Mouse (Mus musculus) layer of hippocampus, adult 9-11 months (tissue): ENCODE results near the gene Mtnr1a.
"Not testable (repeated sequence)": the region's sequence is repeated elsewhere in the genome, so short reads cannot be mapped to it uniquely, and the experiment has no call there.

Experiments
- DNase-seq: peaks from one replicate; pipeline ENCODE4 v3.0.0; 2022

Mtnr1a gene

DNA sequence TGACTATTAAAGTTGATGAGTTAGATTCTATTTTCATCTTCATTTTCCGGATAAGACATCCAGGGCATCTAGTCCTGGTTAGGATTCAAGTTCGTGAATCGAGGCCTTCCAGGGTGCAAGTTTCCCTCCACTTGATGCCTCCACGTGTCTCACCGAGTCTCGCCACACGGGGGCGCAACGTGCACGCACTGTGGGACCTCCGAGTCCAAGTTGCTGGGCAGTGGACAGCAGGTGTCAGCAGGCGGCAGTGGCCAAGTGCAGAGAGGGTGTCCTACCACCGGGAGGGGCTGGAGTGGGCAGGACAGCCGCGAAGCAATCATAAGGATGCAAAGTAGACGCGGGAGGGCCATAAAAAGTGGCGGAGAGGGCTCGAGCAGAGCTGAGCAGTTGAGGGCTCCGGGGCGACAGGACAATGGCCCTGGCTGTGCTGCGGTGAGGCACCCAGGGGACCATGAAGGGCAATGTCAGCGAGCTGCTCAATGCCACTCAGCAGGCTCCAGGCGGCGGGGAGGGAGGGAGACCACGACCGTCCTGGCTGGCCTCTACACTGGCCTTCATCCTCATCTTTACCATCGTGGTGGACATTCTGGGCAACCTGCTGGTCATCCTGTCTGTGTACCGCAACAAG lies at the start of gene Mtnr1a:
Gene Mtnr1a, plus strand, starts transcription at position 379 of the 628 bp plus-strand sequence.
- peak; percentile 69 for DNase-seq

DNA sequence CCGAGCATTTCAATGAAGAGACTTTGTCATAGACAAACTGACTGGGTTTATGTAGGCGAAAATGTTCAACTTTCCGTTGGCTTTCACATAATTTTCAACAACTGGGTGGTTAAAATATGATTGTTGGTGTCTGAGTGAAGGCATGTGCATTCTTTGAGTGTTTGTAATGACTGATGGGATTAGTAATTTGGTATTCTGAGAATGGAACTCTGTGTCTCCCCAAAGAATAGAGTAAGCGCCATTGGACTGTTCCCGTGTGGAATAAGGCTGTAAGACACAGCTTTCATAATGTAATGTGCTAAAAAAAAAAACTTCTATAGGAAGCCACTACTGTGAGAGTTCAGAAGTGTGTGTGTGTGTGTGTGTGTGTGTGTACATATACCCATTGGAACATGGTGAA lies 49.7 kb upstream of the Mtnr1a start:
- DNase-seq: no peak

DNA sequence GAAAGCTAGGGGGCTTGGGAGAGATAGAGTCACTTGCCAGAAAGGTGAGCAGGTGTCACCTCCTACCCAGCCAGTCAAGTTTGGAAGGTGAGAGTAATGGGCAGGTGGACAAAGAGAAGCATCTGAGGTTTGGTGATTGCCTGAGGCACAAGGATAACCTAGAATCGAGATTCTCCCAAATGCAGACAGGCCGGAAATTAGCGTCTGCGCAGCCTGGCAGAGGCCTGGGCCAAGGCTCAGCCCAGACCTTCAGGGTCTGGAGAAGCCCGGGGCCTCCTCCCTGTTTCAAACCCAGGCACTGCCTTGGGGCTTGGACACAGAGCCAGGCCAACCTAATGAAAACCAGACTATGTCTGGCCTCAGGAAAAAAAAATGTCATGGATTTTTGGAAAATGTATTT lies 47.8 kb upstream of the Mtnr1a start:
- no peak for DNase-seq

DNA sequence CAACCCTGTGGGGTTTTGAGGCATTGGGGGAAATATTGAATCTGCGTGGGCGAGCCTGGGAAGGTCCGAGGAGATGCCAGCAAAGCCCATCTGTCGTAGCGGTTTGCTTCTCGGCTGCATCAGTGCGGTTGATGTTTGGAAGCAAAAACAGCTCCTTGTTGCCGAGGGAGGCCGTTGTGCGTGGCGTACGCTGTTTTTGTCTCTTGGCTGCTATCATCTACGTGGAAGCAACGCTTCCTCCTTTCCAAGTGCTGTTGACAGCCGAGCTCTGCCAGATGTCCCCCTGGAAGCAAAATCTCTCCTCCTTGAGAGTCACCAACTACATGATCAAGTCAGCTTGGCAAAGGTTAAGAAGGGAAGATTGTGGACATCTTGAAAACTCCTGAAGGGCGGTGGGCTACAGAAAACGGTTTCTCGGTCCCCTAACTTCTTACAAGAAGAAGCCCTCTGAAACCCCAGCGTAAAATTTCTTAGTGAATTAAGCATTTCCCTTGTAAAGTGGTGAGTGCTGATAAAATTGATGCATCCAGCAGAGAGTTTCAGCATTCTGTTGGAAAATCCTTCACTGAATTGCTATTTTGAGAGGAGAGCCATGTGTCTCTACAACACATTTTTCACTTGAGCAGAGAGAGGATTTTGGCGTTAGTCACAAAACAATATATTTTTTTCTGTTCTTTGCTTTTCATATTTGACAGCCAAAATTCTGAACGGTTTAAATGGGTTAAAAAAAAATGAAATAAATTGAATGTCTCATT lies 46.8 kb upstream of the Mtnr1a start:
- DNase-seq: peak; percentile 86

DNA sequence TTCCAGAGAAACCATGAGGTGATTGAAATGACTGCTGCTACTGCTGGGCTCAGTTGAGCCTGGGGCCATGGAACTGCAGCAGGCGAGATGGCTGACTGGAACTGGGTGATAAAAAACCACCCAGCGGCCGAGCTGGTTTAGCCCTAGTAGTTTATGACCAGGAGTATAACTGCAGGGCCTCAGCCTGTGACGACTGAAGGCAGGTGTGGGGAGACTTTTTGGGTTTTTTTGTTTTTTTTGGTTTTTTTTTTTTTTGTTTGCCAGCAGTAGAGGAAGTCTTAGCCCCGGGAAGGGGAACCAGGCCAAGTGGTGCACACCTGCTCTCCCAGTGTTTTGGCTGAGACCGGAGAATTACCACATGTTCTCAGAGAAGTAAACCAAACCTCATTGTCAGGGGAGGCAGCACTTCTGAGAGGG lies 40.8 kb upstream of the Mtnr1a start:
- no peak for DNase-seq

DNA sequence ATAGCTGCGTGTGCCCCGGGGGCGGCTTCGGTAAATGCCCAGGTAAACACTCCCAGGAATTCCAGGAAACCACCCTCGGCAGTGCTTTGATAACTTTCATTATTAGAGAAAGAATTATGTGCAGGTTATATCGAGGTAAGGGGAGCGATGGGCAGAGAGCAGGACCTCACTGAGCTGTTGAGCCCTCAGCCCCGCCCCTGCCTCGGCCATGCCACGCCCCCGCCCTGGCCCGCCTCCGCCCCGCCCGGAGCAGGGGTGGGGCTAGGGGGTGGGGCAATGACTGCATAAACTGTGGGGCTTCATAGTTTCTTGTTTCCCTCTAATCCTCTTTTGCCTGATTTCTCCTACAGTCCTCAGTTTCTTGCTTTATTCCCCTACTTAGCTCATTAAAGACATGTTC lies 30.6 kb upstream of the Mtnr1a start:
- no peak for DNase-seq

DNA sequence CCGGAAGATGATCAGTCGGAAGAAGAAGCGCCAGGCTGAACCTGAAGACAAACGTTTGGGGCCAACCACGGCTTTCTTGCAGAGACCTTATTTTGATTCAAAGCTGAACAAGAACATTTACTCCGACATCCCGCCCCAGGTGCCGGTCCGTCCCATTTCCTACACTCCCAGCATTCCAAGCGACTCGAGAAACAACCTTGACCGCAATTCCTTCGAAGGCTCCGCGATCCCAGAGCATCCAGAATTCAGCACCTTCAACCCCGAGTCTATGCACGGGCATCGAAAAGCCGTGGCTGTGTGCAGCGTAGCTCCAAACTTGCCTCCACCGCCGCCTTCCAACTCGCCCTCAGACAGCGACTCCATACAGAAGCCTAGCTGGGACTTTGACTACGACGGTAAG lies 24.8 kb upstream of the Mtnr1a start:
- DNase-seq: no peak

DNA sequence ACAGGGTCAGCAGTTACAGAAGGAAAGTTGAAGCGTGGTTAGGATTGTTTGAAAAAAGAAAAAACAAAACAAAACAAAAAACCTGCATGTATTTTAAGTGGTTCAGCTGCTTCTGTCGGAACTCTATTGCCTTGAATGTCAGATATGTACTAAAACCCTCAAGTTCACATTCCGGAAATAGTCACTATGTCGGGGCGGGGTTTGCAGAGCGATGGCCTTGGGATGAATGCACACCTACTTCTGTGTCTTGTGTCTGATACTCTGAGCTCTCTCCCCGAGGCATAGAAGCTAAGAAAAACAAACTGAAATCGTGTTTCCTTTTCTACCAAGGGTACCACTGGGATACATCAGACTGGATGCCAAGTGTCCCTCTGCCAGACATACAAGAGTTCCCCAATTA lies 18.5 kb upstream of the Mtnr1a start:
- no peak for DNase-seq

DNA sequence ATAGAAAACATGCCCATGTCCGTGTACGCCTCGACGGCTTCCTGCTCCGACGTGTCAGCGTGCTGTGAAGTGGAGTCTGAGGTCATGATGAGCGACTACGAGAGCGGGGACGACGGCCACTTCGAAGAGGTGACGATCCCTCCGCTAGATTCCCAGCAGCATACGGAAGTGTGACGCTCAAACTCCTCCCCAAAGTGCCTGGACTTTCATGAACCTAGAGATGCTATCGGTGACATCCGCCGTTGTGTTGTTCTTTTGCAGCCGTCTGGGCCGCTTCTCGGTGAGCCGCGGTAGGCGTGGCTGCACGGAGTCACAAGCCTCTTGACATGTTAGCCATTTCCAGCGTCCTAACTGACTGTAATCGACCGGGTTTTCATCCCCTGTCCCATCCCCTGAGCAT lies 17.7 kb upstream of the Mtnr1a start:
- no peak for DNase-seq

DNA sequence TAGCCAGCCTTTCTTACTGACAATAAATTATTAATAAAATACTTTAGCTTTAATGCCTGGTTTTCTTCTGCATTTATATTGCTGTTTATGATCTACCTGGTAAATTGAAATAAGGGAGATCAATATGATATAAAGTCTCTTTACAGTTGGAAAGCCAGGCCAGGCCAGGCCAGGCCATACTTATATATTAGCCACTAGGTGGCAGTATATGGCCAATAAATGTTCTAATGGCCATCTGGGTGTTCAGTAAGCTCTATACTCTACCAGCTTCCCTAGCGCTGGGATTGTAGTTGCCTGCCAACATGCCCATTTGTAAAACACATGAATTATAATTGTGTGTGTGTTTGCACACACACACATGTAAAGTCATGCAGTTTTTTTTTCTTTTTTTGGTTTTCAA lies 16.7 kb upstream of the Mtnr1a start:
- no peak for DNase-seq

DNA sequence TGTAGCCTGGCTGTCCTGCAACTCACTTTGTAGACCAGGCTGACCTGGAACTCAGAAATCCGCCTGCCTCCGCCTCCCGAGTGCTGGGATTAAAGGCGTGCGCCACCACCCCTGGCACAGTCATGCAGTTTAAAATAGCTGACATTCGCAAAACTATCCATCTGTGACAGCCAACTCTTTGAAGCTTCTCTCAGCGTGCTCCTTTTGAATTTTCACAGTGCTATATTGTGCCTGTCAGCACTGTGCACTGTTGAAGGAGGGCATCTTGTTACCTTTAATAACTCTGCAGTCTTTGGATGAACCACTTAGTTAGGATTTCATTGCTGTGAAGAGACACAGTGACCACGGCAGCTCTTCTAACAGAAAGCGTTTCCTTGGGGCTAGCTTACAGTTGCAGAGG lies 16.3 kb upstream of the Mtnr1a start:
- no peak for DNase-seq

DNA sequence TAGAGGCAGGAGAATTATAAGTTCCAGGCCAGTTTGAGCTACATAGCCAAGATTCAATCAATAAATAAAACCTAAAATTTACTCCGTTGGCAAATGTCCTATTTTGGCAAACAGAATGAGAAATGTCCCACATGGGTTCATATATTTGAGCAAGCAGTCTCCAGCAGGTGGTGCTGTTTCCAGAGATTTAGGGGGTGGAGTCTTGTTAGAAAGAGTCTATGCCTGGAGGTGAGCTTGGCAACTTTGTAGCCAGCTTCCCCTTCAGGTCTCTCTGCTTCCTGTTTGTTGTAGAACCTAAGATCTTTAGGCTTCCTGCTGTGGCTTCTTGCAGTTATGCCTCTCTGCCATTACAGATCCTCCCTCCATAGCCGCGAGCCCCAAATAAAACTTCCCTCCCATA lies 13.4 kb upstream of the Mtnr1a start:
- DNase-seq: no peak

DNA sequence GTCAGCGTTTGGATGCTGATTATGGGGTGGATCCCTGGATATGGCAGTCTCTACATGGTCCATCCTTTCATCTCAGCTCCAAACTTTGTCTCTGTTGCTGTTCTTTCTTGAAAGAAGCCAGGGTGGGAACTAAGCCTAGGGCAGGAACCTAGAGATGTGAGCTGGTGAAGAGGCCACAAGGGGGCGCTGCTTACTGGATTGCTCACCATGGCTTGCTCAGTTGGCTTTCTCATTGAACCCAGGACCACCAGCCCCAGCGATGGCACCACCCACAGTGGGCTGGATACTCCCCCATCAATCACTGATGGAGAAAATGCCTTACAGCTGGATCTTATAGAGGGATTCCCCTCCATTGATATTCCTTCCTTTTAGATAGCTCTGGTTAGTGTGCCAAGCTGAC lies 12.1 kb upstream of the Mtnr1a start:
- no peak for DNase-seq

DNA sequence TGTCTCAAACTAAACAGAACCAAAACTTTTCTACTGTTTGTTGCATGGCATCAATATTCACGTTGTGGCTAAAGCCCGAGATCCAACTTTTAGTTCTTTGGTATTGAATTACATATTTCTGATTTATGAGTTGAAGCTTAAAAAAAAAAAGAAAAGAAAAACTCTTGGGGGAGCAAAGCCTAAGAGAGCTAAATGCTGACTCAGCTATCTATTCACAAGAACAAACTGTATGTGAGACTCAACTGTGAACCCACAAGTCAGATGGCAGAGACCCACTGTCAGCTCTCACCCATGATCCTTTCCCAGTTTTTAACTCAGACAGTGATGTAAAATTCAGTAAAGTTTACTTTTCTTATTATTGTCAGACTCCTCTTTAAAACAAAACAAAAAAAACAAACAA lies 8.9 kb upstream of the Mtnr1a start:
- no peak for DNase-seq

DNA sequence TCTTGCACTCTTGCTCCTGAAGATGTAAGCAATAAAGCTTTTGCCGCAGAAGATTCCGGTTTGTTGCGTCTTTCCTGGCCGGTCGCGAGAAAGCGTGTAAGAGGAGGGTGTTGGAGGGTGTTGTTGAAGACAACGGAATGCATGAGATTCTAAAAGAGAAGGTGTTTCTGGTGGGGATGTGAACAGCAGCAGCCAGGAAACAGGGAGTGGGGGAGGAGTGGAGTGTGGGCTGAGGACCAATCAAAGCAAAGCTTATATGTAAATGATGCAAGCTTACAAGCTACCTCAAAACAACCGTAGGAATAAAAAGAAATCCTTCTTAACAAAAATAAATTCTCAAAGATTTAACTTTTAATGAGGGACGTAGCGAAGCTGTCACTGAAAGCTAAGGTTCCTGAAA lies 6.6 kb upstream of the Mtnr1a start:
- no peak for DNase-seq

DNA sequence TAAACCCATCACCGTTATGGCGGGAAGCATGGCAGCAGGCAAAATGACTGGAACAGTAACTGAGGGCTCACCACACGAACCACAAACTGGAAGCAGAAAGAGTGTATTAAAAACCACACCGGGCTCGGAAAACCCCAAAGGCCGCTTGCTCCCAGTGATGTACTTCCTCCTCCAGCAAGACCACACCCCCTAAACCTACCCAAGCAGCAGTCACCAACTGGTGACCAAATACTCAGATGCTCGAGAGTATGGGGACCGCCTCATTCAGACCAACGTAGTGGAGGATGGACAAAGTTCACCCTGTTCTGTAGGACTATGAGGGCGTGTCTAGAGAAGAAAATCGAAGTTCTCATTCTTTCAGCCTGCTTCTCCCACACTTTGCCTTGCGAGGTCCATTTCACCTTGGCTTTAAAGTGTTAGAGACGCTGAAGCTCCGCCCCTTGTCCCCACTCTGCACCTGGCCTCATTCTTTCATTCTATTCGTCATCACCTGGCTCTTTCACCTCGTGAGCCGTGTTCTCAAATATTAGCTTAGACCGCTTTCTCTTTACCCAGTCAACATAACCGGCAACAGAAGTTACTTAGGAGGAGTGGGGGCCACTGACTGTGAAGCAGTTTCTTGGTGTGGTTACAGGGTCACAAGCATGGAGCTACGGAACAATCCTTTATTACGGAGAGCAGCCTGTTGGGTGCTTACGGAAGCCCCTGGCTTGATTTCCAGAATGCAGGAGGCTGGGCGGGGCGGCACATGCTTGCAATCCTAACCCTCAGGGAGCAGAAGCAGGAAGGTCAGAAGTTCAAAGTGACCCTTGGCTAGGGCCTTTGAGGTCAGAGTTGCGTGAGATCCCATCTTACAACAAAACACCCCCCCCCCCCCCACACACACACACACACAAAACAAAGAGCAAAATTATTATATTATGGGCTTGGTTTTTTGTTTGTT lies 5.7 kb upstream of the Mtnr1a start:
- no peak for DNase-seq

DNA sequence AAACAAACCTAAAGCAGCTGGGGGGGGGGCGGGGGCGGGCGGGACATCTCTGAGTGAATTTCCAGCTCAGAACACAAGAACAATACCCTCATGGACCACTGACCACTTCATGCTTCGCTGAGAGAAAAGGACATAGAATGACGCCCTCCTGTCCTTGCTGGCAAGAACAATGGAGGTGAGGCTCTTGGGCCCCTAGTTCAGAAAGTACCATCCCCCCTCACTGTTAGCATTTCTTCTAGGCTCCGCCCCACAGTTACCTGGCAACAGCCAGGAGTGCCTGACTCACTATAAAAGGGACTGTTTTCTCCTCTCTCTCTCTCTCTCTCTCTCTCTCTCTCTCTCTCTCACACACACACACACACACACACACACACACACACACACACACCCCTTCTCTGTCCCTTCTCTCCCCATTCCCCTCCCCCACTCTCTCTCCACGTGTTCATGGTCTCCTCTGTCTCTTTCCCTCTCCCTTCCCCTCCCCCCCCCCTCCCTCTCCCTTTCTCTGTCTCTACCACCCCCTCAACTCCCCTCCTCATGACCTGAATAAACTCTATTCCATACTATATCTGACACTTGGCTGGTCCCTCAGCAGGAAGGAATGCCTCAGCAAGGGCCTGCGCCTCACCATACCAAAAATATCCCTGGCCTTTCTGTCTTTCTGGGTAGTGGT lies 4.6 kb upstream of the Mtnr1a start:
- DNase-seq: no peak

DNA sequence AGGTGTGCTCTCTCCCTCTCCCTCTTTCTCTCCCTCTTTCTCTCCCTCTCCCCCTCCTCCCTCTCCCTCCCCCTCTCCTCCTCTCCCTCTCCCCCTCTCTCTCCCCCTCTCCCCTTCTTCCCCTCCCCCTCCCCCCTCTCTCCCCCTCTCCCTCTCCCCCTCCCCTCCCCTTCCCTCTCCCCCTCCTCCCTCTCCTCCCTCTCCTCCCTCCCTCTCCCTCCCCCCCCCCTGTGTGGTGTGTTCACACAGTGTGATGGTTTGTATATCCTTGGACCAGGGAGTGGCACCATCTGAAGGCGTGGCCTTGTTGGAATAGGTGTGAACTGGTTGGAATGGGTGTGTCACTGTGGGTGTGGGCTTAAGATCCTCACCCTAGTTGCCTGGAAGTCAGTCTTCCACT lies 3.5 kb upstream of the Mtnr1a start:
- not testable (repeated sequence) for DNase-seq

DNA sequence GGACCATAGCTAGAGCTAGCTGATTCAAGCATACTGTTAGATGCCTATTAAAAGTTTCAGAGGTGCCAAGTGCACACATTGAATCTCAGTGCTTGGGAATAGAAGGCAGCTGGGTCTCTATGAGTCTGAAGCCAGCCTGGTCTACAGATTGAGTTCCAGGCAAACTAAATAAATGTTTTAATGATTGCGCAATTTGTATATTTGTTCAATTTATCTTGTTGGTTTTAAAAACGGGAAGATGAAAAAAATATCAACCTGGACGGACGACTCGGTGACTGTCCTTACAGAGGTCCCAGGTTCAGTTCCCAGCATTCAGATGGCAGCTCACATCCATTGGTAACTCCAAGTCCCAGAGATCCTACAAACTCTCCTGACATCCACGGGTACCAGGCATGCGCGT lies 2.0 kb downstream of the Mtnr1a start:
- DNase-seq: no peak

DNA sequence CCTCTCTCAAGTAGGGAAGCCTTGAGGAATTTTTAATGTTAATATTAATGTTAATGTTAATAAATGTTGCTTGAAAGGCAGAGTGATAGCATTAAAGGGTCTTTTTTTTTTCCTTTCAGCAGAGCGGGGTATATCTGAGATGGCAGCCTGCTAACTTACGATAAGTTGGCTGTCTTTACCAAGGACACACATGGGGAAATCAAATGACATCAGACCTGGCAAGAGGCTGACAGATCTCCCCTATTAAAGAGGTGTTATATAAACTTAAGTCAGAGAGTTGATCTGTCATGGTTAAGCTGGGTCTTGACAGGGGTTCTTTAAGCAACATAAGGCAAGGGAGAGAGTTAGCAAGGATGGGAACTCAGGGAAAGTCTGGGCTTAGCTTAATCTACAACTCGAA lies 11.9 kb downstream of the Mtnr1a start:
- no peak for DNase-seq

DNA sequence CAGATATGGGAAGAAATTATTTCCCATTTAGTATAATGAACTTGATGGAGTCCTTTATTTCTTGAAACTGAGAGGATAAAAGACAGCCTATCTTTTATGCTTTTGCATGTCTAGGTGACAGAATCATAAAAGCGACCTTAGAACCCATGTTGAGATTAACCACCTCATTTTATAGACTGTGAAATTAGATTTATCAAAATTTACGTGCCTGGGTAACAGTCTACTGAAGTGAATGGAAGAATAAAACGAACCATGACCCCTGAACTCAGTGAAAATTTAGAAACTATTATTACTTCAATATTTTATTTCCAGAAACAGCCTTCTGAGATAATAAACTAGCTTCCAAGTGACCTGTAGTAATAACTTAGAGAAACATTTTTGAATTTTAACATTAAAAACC lies 24.7 kb downstream of the Mtnr1a start:
- no peak for DNase-seq

DNA sequence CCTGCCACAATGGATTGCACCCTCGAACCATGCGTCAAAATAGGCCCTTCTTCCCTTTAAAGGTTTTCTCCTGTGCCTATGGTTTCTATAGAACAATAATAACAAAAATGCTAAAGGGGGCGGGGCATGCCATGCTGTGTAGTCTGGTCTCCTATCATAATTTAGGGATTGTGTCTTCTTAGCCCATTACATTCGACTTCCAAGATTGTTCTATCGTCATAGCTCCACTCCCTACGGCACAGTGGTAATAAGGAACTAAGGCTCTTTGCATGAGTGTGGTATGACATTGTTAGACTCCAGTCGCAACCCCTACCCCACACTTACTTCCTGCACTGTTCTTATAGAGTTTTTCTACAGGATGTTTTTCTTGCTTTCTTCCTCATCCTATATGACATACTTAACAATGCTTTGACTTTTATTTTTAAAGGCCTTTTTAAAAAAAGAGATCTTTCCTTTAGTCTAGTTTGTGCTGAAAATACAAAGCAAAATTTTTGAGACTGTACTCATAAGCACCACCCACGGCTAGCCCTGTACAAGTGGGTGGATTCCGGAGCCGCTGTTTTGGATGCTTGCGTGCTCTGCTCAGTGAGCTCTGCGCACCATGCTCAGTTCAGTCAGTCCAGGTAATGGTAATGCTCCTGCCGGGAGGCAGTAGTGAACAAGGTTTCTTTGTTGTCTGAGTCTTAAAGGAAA lies 40.6 kb downstream of the Mtnr1a start:
- DNase-seq: peak; percentile 56
